Mouse (Mus musculus) midbrain, embryonic 14.5 days (tissue): ENCODE measurements around the gene 4930572O03Rik. TPM values are rescaled to one million over a fixed set of nuclear protein-coding genes. Genes with fewer than 3 reads are reported as not detected.
"Not testable (repeated sequence)": the region's sequence is repeated elsewhere in the genome, so short reads cannot be mapped to it uniquely, and the experiment has no call there.

Experiments
- ATAC-seq: fragments of 200-750 bp; cut with Nextera tagmentation; 2 replicates; pipeline ENCODE4 v1.8.0; 2017; ENCODE audit warnings: moderate number of reproducible peaks, moderate library complexity; ENCODE audit not compliant: low FRiP score, low TSS enrichment
- DNase-seq: peaks from one replicate; pipeline ENCODE4 v3.0.0-alpha.2; 2015
- H3K27ac ChIP-seq: fragments of 300-500 bp; sonication (generic); replicated peaks from 2 replicates; pipeline ENCODE4 v1.5.1; 2014; ENCODE audit warnings: mild to moderate bottlenecking, low read depth, low read length, moderate library complexity
- H3K27me3 ChIP-seq: fragments of 300-500 bp; sonication (generic); 2 replicates; pipeline ENCODE4 v1.6.1; 2014; ENCODE audit warnings: low read length, control low read depth, mixed read lengths; ENCODE audit not compliant: control insufficient read depth, insufficient read depth
- H3K36me3 ChIP-seq: fragments of 300-500 bp; sonication (generic); 2 replicates; pipeline ENCODE4 v1.6.1; 2014; ENCODE audit warnings: low read length, control low read depth; ENCODE audit not compliant: control insufficient read depth, insufficient read depth
- H3K4me1 ChIP-seq: fragments of 300-500 bp; sonication (generic); 2 replicates; pipeline ENCODE4 v1.6.1; 2014; ENCODE audit warnings: mild to moderate bottlenecking, antibody characterized with exemption, low read length, control low read depth; ENCODE audit not compliant: control insufficient read depth, insufficient read depth
- H3K4me2 ChIP-seq: fragments of 300-500 bp; sonication (generic); 2 replicates; pipeline ENCODE4 v1.6.1; 2014; ENCODE audit warnings: mild to moderate bottlenecking, low read length, moderate library complexity
- H3K4me3 ChIP-seq: fragments of 300-500 bp; sonication (generic); replicated peaks from 2 replicates; pipeline ENCODE4 v1.5.1; 2014; ENCODE audit warnings: low read depth, low read length
- H3K9ac ChIP-seq: fragments of 300-500 bp; sonication (generic); replicated peaks from 2 replicates; pipeline ENCODE4 v1.6.1; 2014; ENCODE audit warnings: mild to moderate bottlenecking, low read length, moderate library complexity
- H3K9me3 ChIP-seq: fragments of 300-500 bp; sonication (generic); 2 replicates; pipeline ENCODE4 v1.6.1; 2016; ENCODE audit warnings: low read length, control low read depth, mixed read lengths; ENCODE audit not compliant: control insufficient read depth
- WGBS: fragments of 180-500 bp; shearing (Covaris S2); extraction: QIAGEN DNeasy Blood & Tissue Kit; methylation state at CpG from one replicate; pipeline ENCODE4 v1.1.7; 2014; 5-methylcytosine and 5-hydroxymethylcytosine counted together
- polyA plus RNA-seq: library from polyadenylated mRNA; unstranded; fragments of >200 nt; fragmentation: Nextera tagmentation; extraction: Ambion mirVana; gene quantifications from 2 replicates; pipeline ENCODE4 v1.2.1, GENCODE M21; 2014

Gene 4930572O03Rik
- polyA plus RNA-seq, 1 experiment from 2014 or later: not detected

DNA sequence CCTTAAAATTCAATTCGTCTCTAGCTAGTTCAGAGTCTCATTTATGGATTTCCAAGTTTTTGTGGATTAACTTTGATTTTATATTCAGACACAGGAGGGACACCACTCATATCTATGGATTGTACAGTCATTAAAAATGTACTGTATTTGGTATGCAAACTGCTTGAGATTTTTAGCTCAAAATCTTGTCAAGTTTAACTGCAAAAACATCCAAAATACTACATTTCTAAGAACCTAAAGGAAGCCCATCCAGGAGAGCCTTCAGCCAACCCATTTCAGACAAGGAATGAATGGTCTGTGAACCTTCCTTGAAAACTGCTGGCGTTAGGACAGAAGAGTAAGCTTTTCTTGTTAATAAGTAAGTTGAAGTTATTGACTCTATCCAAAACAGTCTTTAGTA, 53.9 kb downstream of the 4930572O03Rik start:
- peaks cover 25% of the 10 kb centered on the region for H3K9me3 ChIP-seq
- not testable (repeated sequence) for H3K27ac ChIP-seq, DNase-seq, H3K4me2 ChIP-seq, H3K9ac ChIP-seq, H3K4me3 ChIP-seq, H3K4me1 ChIP-seq, H3K27me3 ChIP-seq, ATAC-seq, H3K36me3 ChIP-seq
- WGBS: 53% methylated on average over 2 of the region's 2 CpGs

DNA sequence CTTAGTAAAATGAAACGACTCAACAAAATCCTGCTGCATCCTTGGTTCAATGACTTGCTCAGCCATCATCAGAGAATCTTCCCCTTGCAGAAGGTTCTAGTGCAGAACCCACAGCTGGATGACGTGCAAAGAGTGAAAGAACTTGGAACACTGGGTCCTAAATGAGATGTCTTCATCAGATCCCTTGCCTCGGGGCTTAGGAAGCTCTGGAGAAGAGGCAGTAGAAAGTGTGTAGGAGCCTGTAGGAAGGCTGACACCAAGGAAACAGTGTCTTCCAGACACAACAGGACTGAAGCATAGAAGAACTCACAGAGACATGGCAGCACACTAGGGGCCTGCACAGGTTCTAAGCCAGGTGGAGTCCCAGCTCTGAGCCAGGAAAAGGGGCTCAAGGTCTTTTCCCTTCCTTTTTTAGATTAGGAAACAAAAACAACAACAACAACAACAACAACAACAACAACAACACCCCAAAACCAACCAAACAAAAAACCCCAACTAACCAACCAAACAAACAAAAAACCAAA, 54.4 kb downstream of the 4930572O03Rik start:
- not testable (repeated sequence) for H3K4me2 ChIP-seq, H3K27ac ChIP-seq, H3K9ac ChIP-seq, H3K4me1 ChIP-seq, H3K27me3 ChIP-seq, H3K4me3 ChIP-seq, H3K36me3 ChIP-seq, DNase-seq, ATAC-seq
- WGBS: 61% methylated on average over 3 of the region's 3 CpGs
- H3K9me3 ChIP-seq: peaks cover 25% of the 10 kb centered on the region

Other genes with a start within 250 kb of the 4930572O03Rik start
- gene Gm21149, start 180.5 kb downstream of the 4930572O03Rik start, polyA plus RNA-seq: not detected in 2 replicates
- gene Gm21190, start 127.8 kb downstream of the 4930572O03Rik start, polyA plus RNA-seq: not detected in 2 replicates
- gene Gm21083, start 79.7 kb downstream of the 4930572O03Rik start, polyA plus RNA-seq: not detected in 2 replicates
- not detected in 2 replicates for gene Speer4d, start 38.0 kb downstream of the 4930572O03Rik start, polyA plus RNA-seq
- not detected in 2 replicates for gene Speer4c, start 57.2 kb upstream of the 4930572O03Rik start, polyA plus RNA-seq